Mouse (Mus musculus) ES-Bruce4 (cell line): ENCODE results near the gene Fis1. TPM values are rescaled to one million over a fixed set of nuclear protein-coding genes. Genes with fewer than 3 reads are reported as not detected.

Source experiments
- H3K27ac ChIP-seq: 2 replicates; pipeline ENCODE4 v1.5.1; 2012; ENCODE audit warnings: low read length, inconsistent platforms; ENCODE audit not compliant: insufficient read depth
- H3K27me3 ChIP-seq: 2 replicates; pipeline ENCODE4 v1.6.1; 2012; ENCODE audit warnings: mild to moderate bottlenecking, low read length, inconsistent platforms; ENCODE audit not compliant: control insufficient read depth, poor library complexity, insufficient read depth, severe bottlenecking
- H3K36me3 ChIP-seq: 2 replicates; pipeline ENCODE4 v1.6.1; 2012; ENCODE audit warnings: inconsistent platforms, mild to moderate bottlenecking, low read length, moderate library complexity; ENCODE audit not compliant: control insufficient read depth, poor library complexity, insufficient read depth, severe bottlenecking
- H3K4me1 ChIP-seq: one replicate; pipeline ENCODE4 v1.8.1; 2011; ENCODE audit warnings: low read length; ENCODE audit not compliant: control insufficient read depth, insufficient read depth
- H3K4me3 ChIP-seq: 2 replicates; pipeline ENCODE4 v1.5.1; 2011; ENCODE audit warnings: low read depth, mild to moderate bottlenecking, low read length
- H3K9ac ChIP-seq: 2 replicates; pipeline ENCODE4 v1.6.1; 2012; ENCODE audit warnings: low read depth, mild to moderate bottlenecking, inconsistent platforms; ENCODE audit not compliant: poor library complexity, severe bottlenecking
- H3K9me3 ChIP-seq: replicated peaks from 2 replicates; pipeline ENCODE4 v1.6.1; 2012; ENCODE audit warnings: mild to moderate bottlenecking, low read length, inconsistent platforms; ENCODE audit not compliant: control insufficient read depth, poor library complexity, insufficient read depth, severe bottlenecking
- CTCF ChIP-seq: IDR thresholded peaks from one replicate; pipeline ENCODE4 v1.8.1; 2011; ENCODE audit warnings: low read depth, low read length
- EP300 ChIP-seq: IDR thresholded peaks from 2 replicates; pipeline ENCODE4 v1.6.1; 2011; ENCODE audit warnings: low read depth, low read length; ENCODE audit not compliant: insufficient read depth
- POLR2A ChIP-seq: IDR thresholded peaks from one replicate; pipeline ENCODE4 v1.8.1; 2011; ENCODE audit warnings: low read length; ENCODE audit not compliant: insufficient read depth
- polyA plus RNA-seq: library from polyadenylated mRNA; stranded (reverse); fragments of >200 nt; gene quantifications from 2 replicates; pipeline ENCODE4 v1.2.4, GENCODE M21; 2011; ENCODE audit warnings: low read depth; ENCODE audit not compliant: missing spikeins, insufficient read depth, insufficient read length

Gene Fis1
- 87.8 and 97.5 TPM in 2 replicates for polyA plus RNA-seq

- H3K9me3 ChIP-seq: 0 out of 2 replicates have a peak, but pooled peaks cover 3% of the 10 kb centered on the region
- peaks cover 5% of the 10 kb centered on the region for H3K4me1 ChIP-seq
- TF ChIP-seq EP300: peak; percentile 33; the same call in 1 of the 2 replicates
- peak; percentile 4 for TF ChIP-seq POLR2A
- TF ChIP-seq CTCF: no peak
- no peaks in the 10 kb centered on the region for H3K27me3 ChIP-seq
- H3K36me3 ChIP-seq: 0 out of 2 replicates have a peak, but pooled peaks cover 4% of the 10 kb centered on the region
- H3K27ac ChIP-seq: peak within 1 kb of the TSS; percentile 99
- H3K9ac ChIP-seq: peak within 1 kb of the TSS; percentile 74
- H3K4me3 ChIP-seq: peak within 1 kb of the TSS; percentile 91
Observed at GRCm38 (mm10) chr5:136953015-136953414, at the start of gene Fis1. Fis1 (plus strand) TSS chr5:136953275.

GRCm38 (mm10) chr5:136904621-136905020 lies 48.5 kb upstream of the Fis1 start:
- H3K4me3 ChIP-seq: no peak overlapping the region
- H3K27me3 ChIP-seq: no peaks in the 10 kb centered on the region
- no peak for TF ChIP-seq POLR2A
- peak; percentile 30 for TF ChIP-seq CTCF
- no peak overlapping the region for H3K9ac ChIP-seq
- H3K9me3 ChIP-seq: no peaks in the 10 kb centered on the region
- no peaks in the 10 kb centered on the region for H3K36me3 ChIP-seq
- H3K4me1 ChIP-seq: no peaks in the 10 kb centered on the region
- no peak overlapping the region for H3K27ac ChIP-seq

GRCm38 (mm10) chr5:136905630-136906029 lies 47.4 kb upstream of the Fis1 start:
- Histone ChIP-seq H3K36me3 (no peaks in the 10 kb centered on the region), H3K27ac (no peak overlapping the region), H3K4me1 (no peaks in the 10 kb centered on the region), H3K9ac (no peak overlapping the region), H3K4me3 (no peak overlapping the region), H3K27me3 (no peaks in the 10 kb centered on the region), H3K9me3 (no peaks in the 10 kb centered on the region)
- TF ChIP-seq CTCF (peak; percentile 45), POLR2A (no peak)

- no peak overlapping the region for H3K9ac ChIP-seq
- TF ChIP-seq CTCF (no peak), EP300 (no peak), POLR2A (no peak)
- H3K27ac ChIP-seq: no peak overlapping the region
- no peaks in the 10 kb centered on the region for H3K36me3 ChIP-seq
- H3K9me3 ChIP-seq: no peaks in the 10 kb centered on the region
- H3K27me3 ChIP-seq: no peaks in the 10 kb centered on the region
- no peaks in the 10 kb centered on the region for H3K4me1 ChIP-seq
- peak overlapping the region; percentile 31 for H3K4me3 ChIP-seq
Observed at GRCm38 (mm10) chr5:136907587-136907986, 45.5 kb upstream of the Fis1 start.

GRCm38 (mm10) chr5:136907991-136908857 lies 44.9 kb upstream of the Fis1 start, which contains the start of gene Ift22:
Ift22 (plus strand) TSS chr5:136908150.
- H3K4me1 ChIP-seq: no peaks in the 10 kb centered on the region
- H3K9me3 ChIP-seq: no peaks in the 10 kb centered on the region
- H3K27ac ChIP-seq: no peak within 1 kb of the TSS
- no peak for TF ChIP-seq EP300
- no peaks in the 10 kb centered on the region for H3K36me3 ChIP-seq
- H3K4me3 ChIP-seq: peak within 1 kb of the TSS; percentile 66
- H3K9ac ChIP-seq: peak within 1 kb of the TSS; percentile 25; the same call in 1 of the 2 replicates
- H3K27me3 ChIP-seq: no peaks in the 10 kb centered on the region

- no peak for TF ChIP-seq POLR2A
- no peak for TF ChIP-seq CTCF
- TF ChIP-seq EP300: no peak
- Histone ChIP-seq H3K27ac (no peak overlapping the region), H3K4me1 (no peaks in the 10 kb centered on the region), H3K27me3 (no peaks in the 10 kb centered on the region), H3K36me3 (no peaks in the 10 kb centered on the region), H3K9me3 (no peaks in the 10 kb centered on the region), H3K4me3 (no peak overlapping the region), H3K9ac (no peak overlapping the region)
Observed at GRCm38 (mm10) chr5:136914183-136914582, 38.9 kb upstream of the Fis1 start.
